Mouse (Mus musculus) G1E (cell line): ENCODE results near the gene Zcchc7. TPM values are rescaled to one million over a fixed set of nuclear protein-coding genes. Genes with fewer than 3 reads are reported as not detected.

Experiments used
- ATAC-seq: 2 replicates; pipeline ENCODE4 v1.8.0; 2016; ENCODE audit warnings: mild to moderate bottlenecking; ENCODE audit not compliant: insufficient number of reproducible peaks, poor library complexity, low FRiP score, severe bottlenecking; ENCODE audit errors: extremely low read depth
- DNase-seq: peaks from one replicate; pipeline ENCODE4 v3.0.0; 2012; ENCODE audit warnings: low spot score
- H3K27me3 ChIP-seq: 2 replicates; pipeline ENCODE4 v1.6.1; 2012; ENCODE audit warnings: mild to moderate bottlenecking, low read length, inconsistent platforms; ENCODE audit not compliant: insufficient read depth
- H3K36me3 ChIP-seq: replicated peaks from 2 replicates; pipeline ENCODE3; 2012; ENCODE audit warnings: mild to moderate bottlenecking, inconsistent platforms
- H3K4me1 ChIP-seq: 2 replicates; pipeline ENCODE4 v1.6.1; 2012; ENCODE audit warnings: low read depth, low read length, inconsistent platforms, mixed read lengths; ENCODE audit not compliant: insufficient read depth
- H3K4me3 ChIP-seq: 2 replicates; pipeline ENCODE4 v1.5.1; 2012; ENCODE audit warnings: low read depth, mild to moderate bottlenecking, inconsistent platforms, low read length, moderate library complexity, mixed read lengths
- H3K9me3 ChIP-seq: replicated peaks from 2 replicates; pipeline ENCODE4 v1.6.1; 2012; ENCODE audit warnings: inconsistent platforms
- CTCF ChIP-seq: IDR thresholded peaks from 2 replicates; pipeline ENCODE4 v1.5.1; 2012; ENCODE audit warnings: low read depth, low read length, inconsistent platforms, mixed read lengths
- GATA1 ChIP-seq: IDR thresholded peaks from 2 replicates; pipeline ENCODE4 v1.6.1; 2012; ENCODE audit warnings: borderline replicate concordance, low read length, inconsistent platforms, mixed read lengths
- GATA2 ChIP-seq: IDR thresholded peaks from 2 replicates; pipeline ENCODE4 v1.6.1; 2012; ENCODE audit warnings: low read depth, low read length, inconsistent platforms, borderline replicate concordance
- POLR2AphosphoS5 ChIP-seq: IDR thresholded peaks from 2 replicates; pipeline ENCODE4 v1.6.1; 2012; ENCODE audit warnings: low read depth, low read length, inconsistent platforms; ENCODE audit not compliant: insufficient replicate concordance
- TAL1 ChIP-seq: conservative IDR thresholded peaks from 2 replicates; pipeline ENCODE4 v1.6.1; 2012; ENCODE audit warnings: low read depth, low read length, inconsistent platforms, mixed read lengths
- polyA plus RNA-seq: library from polyadenylated mRNA; stranded (reverse); fragments of >175 nt; gene quantifications from 2 replicates; pipeline ENCODE4 v1.2.3, GENCODE M21; 2012
- total RNA-seq, 2 experiments: library from RNA; stranded (forward) in 1 of 2; stranded (reverse) in 1 of 2; fragments of 200-1000 nt in 1 of 2; fragments of >200 nt in 1 of 2; fragmentation: Nextera tagmentation in 1 of 2; gene quantifications; 2 replicates each; pipeline ENCODE4 v1.2.3; 2014 to 2017

The Zcchc7 gene
- total and polyA plus RNA-seq, 3 experiments = 28.6 to 129 (median 61.3) TPM

GRCm38 (mm10) chr4:44974331-44974730 lies 218.7 kb downstream of the Zcchc7 start:
- Histone ChIP-seq H3K9me3 (peaks cover 5% of the 10 kb centered on the region), H3K36me3 (no peaks in the 10 kb centered on the region), H3K27me3 (peaks cover 11% of the 10 kb centered on the region; the same call in 1 of the 2 replicates), H3K4me1 (peaks cover 40% of the 10 kb centered on the region), H3K4me3 (no peak overlapping the region)
- ATAC-seq (no peak), DNase-seq (no peak)
- TF ChIP-seq TAL1 (no peak), GATA1 (no peak), CTCF (no peak), GATA2 (no peak), POLR2AphosphoS5 (no peak)

DNA sequence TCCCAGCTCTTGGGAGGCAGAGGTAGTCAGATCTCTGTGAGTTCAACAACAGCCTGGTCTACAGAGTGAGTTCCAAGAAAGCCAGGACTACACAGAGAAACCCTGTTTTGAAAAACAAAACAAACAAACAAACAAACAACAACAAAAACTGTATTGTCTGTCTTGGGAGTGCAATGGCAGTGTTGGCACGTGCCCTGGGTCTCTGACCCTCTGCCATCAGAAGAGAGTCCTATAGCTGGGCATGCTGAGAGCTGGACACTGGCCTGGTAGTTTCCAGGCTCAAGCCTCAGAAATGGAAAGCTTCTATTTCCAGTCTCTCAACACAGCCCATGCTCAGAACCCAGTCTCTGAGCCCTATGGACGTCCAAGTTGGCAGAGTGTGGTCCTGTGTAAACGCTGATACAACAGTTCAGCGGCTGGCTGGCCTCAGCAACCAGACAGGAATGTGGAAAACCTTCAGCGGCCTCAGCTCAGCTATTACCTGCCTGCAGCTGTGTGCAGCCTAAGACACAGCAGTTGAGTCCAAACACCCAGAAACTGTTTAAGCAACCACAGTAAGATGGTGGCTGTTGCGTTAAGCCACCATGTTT lies 220.4 kb downstream of the Zcchc7 start:
- no peak for TF ChIP-seq POLR2AphosphoS5
- TF ChIP-seq GATA2 = no peak
- Histone ChIP-seq H3K36me3 (no peaks in the 10 kb centered on the region), H3K27me3 (peaks cover 4% of the 10 kb centered on the region; the same call in 1 of the 2 replicates), H3K4me3 (no peak overlapping the region), H3K4me1 (peaks cover 38% of the 10 kb centered on the region), H3K9me3 (peaks cover 5% of the 10 kb centered on the region)
- no peak for DNase-seq
- no peak for ATAC-seq

DNA sequence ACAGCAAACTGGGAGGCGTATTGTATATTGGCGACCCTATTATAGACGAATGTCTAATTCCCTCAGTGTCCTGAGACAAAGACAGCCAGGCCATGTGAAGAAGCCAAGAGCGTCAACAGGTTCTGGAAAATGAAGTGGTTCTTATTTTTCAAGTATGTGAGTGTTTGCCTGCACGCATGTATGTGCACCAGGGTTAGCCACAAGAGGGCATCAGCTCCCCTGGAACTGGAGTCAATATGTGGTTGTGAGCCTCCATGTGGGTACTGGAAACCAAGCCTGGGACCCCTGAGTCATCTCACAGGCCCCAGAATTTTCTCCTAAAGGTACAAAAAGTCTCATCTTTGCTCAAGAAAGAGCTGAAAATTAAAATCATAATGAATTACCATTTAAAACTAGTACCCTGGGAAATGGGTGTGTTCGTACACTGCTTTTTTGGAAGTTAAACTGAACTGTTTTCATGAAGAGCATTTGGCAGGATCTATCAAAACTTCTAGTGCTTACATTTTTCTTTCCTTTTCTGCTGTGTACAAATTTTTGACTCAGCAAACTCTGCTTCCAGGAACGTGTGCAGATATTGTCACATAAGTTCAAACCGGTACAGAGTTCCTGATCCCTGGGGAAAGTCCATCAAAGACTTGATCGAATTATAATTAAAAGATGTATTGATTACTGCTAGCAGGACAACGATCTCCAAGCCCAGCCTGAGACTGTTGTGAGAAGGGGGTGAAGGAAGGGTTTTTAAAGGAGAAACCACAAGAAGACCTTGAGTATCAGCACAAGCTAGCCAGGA lies 221.4 kb downstream of the Zcchc7 start:
- DNase-seq (no peak), ATAC-seq (no peak)
- peaks cover 38% of the 10 kb centered on the region for H3K4me1 ChIP-seq

GRCm38 (mm10) chr4:44978175-44978574 lies 222.5 kb downstream of the Zcchc7 start:
- no peak for TF ChIP-seq POLR2AphosphoS5
- no peak for TF ChIP-seq GATA2
- no peak for DNase-seq
- no peak for ATAC-seq
- H3K4me3 ChIP-seq = no peak overlapping the region
- H3K27me3 ChIP-seq = 0 out of 2 replicates have a peak, but pooled peaks cover 2% of the 10 kb centered on the region
- H3K4me1 ChIP-seq = peaks cover 45% of the 10 kb centered on the region
- H3K9me3 ChIP-seq = peaks cover 3% of the 10 kb centered on the region; the same call in 1 of the 2 replicates
- peaks cover 9% of the 10 kb centered on the region for H3K36me3 ChIP-seq

More for the DNA sequence above, 221.4 kb downstream of the Zcchc7 start:
- Histone ChIP-seq H3K36me3 (no peaks in the 10 kb centered on the region), H3K27me3 (peaks cover 2% of the 10 kb centered on the region; the same call in 1 of the 2 replicates), H3K9me3 (peaks cover 5% of the 10 kb centered on the region), H3K4me3 (no peak overlapping the region)
- no peak for TF ChIP-seq POLR2AphosphoS5
- TF ChIP-seq GATA2 = no peak
- TF ChIP-seq TAL1 = no peak
- TF ChIP-seq CTCF = no peak
- TF ChIP-seq GATA1 = no peak

DNA sequence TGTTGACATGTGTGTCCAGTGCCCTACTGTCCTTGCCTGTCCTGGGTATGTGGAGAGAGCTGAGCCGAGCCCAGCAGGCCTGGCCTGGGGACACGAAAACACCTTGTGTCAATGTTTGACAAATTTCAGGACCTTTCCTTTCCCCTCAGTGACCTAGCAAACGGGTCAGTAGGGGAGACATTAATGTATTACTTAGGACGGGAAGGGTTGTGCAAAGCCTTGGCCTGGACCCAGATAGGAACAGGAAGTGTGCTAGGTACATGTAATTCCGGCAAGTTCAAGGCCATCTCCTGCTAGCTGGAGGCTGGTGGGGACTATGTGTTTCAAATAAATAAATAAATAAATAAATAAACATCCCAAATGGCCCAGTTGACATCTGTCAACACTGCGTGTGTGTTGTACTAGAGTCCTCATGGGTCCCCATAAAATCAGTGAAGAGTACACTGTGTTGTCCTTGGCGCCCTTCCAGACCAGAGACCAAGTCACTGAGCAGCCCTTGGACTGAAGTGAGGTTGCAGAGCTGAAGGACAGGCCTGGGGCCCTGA lies 224.2 kb downstream of the Zcchc7 start:
- 0 out of 2 replicates have a peak, but pooled peaks cover 2% of the 10 kb centered on the region for H3K27me3 ChIP-seq
- peaks cover 3% of the 10 kb centered on the region; the same call in 1 of the 2 replicates for H3K9me3 ChIP-seq
- DNase-seq = no peak
- ATAC-seq = no peak
- TF ChIP-seq POLR2AphosphoS5 (no peak), CTCF (no peak), GATA1 (no peak), TAL1 (no peak), GATA2 (no peak)
- peaks cover 26% of the 10 kb centered on the region for H3K36me3 ChIP-seq
- no peak overlapping the region for H3K4me3 ChIP-seq
- peaks cover 48% of the 10 kb centered on the region for H3K4me1 ChIP-seq

GRCm38 (mm10) chr4:44981280-44981973 lies 225.8 kb downstream of the Zcchc7 start, which contains the start of gene Grhpr:
Gene Grhpr, plus strand, starts transcription at chr4:44981395.
- no peaks in the 10 kb centered on the region for H3K27me3 ChIP-seq
- TF ChIP-seq TAL1 (no peak), GATA2 (no peak), CTCF (no peak), GATA1 (no peak), POLR2AphosphoS5 (no peak)
- peaks cover 41% of the 10 kb centered on the region for H3K36me3 ChIP-seq
- H3K4me3 ChIP-seq = peak within 1 kb of the TSS; percentile 90
- DNase-seq (peak; percentile 89), ATAC-seq (peak; percentile 84)
- peaks cover 52% of the 10 kb centered on the region for H3K4me1 ChIP-seq
- peaks cover 3% of the 10 kb centered on the region; the same call in 1 of the 2 replicates for H3K9me3 ChIP-seq

Other genes starting within 250 kb of the Zcchc7 start
- gene Pax5, start 45.4 kb upstream of the Zcchc7 start, total RNA-seq (2014; fragmentation: Nextera tagmentation) = not detected in 2 replicates
- gene Pax5, start 45.4 kb upstream of the Zcchc7 start, total RNA-seq (2017) = 0.06 and 0.22 TPM in 2 replicates
- gene Pax5, start 45.4 kb upstream of the Zcchc7 start, polyA plus RNA-seq = not detected in 2 replicates
- gene Grhpr, start 225.5 kb downstream of the Zcchc7 start, total RNA-seq (2014; fragmentation: Nextera tagmentation) = 25.2 and 32.4 TPM in 2 replicates
- 30.5 and 33.2 TPM in 2 replicates for gene Grhpr, start 225.5 kb downstream of the Zcchc7 start, total RNA-seq (2017)
- 74.2 and 119 TPM in 2 replicates for gene Grhpr, start 225.5 kb downstream of the Zcchc7 start, polyA plus RNA-seq